ENCODE assay signal across 8 mouse cellular contexts in the genomic region with DNA sequence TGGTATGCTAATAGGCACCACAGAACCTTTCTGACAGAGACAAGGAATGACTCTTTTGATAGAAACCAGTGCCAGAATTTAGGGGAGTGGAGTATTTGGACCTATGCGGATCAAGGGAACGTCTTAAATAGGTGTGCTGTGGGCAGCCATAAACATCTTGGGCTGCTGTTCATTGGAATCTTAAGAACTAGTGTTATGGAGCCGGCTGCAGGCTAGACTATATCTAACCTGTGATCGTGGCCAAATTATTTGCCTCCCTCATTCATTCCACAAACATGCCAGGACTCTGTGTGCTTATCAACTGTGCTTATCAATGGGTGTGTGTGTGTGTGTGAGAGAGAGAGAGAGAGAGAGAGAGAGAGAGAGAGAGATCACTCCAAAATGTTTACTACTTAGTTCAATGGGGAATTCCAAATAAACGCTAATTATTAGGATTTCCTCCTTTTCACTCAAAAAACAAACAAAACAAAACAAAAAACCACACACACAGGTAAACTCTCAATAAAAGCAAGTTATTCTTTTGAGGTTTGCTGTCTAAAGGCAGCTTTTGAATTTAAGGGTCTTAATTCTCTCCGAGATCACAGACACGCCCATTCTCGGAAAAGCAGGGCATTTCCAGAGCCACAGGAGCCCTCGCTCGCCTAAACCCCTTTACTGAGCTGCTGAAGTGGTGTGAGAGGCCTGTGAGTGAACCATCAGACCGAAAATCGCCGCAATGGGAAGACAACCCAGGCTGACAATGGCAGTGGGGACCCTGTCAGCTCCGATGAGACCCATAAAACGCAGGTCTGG. TPM values are rescaled to one million over a fixed set of nuclear protein-coding genes. Genes with fewer than 3 reads are reported as not detected.
DNase-seq lines count a peak whose midpoint lies in the region; ATAC-seq and TF ChIP-seq lines count a peak whose summit lies in the region.

No protein-coding gene starts in this region.

- peak overlapping the region; percentile 92 for H3K9ac ChIP-seq in heart, adult 2 months (ENCODE audit: low read depth, low read length)
- H3K9ac ChIP-seq in heart, postnatal 0 days (replicated peaks; ENCODE audit: low read depth, low read length), result peak overlapping the region; percentile 97

- peak; percentile 26; the same call in 1 of the 2 replicates for ATAC-seq in heart, postnatal 0 days (ENCODE audit: insufficient read depth, low read depth)
- no peak for ATAC-seq in frontal cortex, adult (ENCODE audit: low TSS enrichment)

- peak overlapping the region; percentile 99 for H3K27ac ChIP-seq in heart, adult 2 months
- peak overlapping the region; percentile 100 for H3K27ac ChIP-seq in heart, postnatal 0 days (ENCODE audit: low read depth)

- intact Hi-C loops in heart, adult 2 months (cut with DNase I), result loop anchor here (2.0 kb wide), 2 partner anchors 15 to 211 kb away; partner anchors contain the start of genes Efhb and Sgo1
- intact Hi-C loops in heart, postnatal 14 days (cut with DNase I), result loop anchor here (5.0 kb wide), 2 partner anchors 89 to 209 kb away; partner anchors contain the start of genes Kat2b and Sgo1

- H3K27me3 ChIP-seq in heart, adult 2 months (ENCODE audit: control insufficient read depth, insufficient read depth, low read length), result no peaks in the 10 kb centered on the region
- no peaks in the 10 kb centered on the region for H3K27me3 ChIP-seq in heart, postnatal 0 days (ENCODE audit: control insufficient read depth, insufficient read depth, low read length)

- DNase-seq in heart, adult 2 months, result no peak
- no peak for DNase-seq in heart, postnatal 14 days
- DNase-seq in NIH3T3 (ENCODE audit: low read depth), result peak; percentile 36
- peak; percentile 22 for DNase-seq in heart, postnatal 0 days (ENCODE audit: low spot score)
- peak; percentile 11 for DNase-seq in lung, postnatal 25 days (ENCODE audit: low spot score)
- no peak for DNase-seq in cerebellum, postnatal 14 days
- no peak for DNase-seq in frontal cortex, postnatal 10 days (ENCODE audit: low spot score in 2 of 2)

- no peaks in the 10 kb centered on the region for H3K9me3 ChIP-seq in heart, postnatal 0 days (replicated peaks; ENCODE audit: control insufficient read depth, low read length)

- peak overlapping the region; percentile 91 for H3K4me2 ChIP-seq in heart, postnatal 0 days (ENCODE audit: low read depth, low read length)

- H3K4me3 ChIP-seq in heart, adult 2 months, result peak overlapping the region; percentile 97
- peak overlapping the region; percentile 97 for H3K4me3 ChIP-seq in heart, postnatal 0 days (ENCODE audit: low read depth, low read length)

- no peaks in the 10 kb centered on the region; the same call in none of the 2 replicates for H3K79me2 ChIP-seq in heart, adult 2 months (replicated peaks; ENCODE audit: control insufficient read depth, insufficient read depth, low read length)

- no peak for TF ChIP-seq CTCF in heart, adult 2 months (IDR thresholded peaks at IDR 0.05)
- TF ChIP-seq CTCF in heart, postnatal 0 days (IDR thresholded peaks at IDR 0.05; ENCODE audit: low read depth), result no peak

- peaks cover 7% of the 10 kb centered on the region for H3K4me1 ChIP-seq in heart, adult 2 months (ENCODE audit: control insufficient read depth, insufficient read depth, low read length)
- H3K4me1 ChIP-seq in heart, postnatal 0 days (ENCODE audit: control insufficient read depth, insufficient read depth), result peaks cover 15% of the 10 kb centered on the region

- 7% methylated on average over 15 of the region's 15 CpGs for WGBS in heart, adult 2 months
- 5% methylated on average over 15 of the region's 15 CpGs for WGBS in heart, postnatal 0 days

- TF ChIP-seq EP300 in heart, adult 2 months (IDR thresholded peaks at IDR 0.05; ENCODE audit: insufficient read depth, low read depth, low read length), result no peak
- TF ChIP-seq EP300 in heart, postnatal 0 days (IDR thresholded peaks at IDR 0.05; ENCODE audit: low read depth), result no peak

- peaks cover 15% of the 10 kb centered on the region for H3K36me3 ChIP-seq in heart, adult 2 months (ENCODE audit: control insufficient read depth, insufficient read depth, low read length)
- H3K36me3 ChIP-seq in heart, postnatal 0 days (replicated peaks; ENCODE audit: control insufficient read depth, insufficient read depth, low read length), result no peaks in the 10 kb centered on the region

- no peak for TF ChIP-seq POLR2A in heart, adult 2 months (IDR thresholded peaks at IDR 0.05; ENCODE audit: insufficient read depth, low read depth, low read length)

RNA-seq across cellular contexts. Expression of gene Rab5a, which starts 0.8 kb away (rescaled TPM):
- total RNA-seq in heart, adult 2 months (2021), result 10 to 100 TPM; 48.5 to 55.5 TPM
- polyA plus RNA-seq in heart, adult 2 months (2012; rRNA removed), result 10.9 and 20.3 TPM in 2 replicates
- total RNA-seq in heart, postnatal 14 days (2021), result 10 to 100 TPM; 57.1 to 58.6 TPM
- 40.5 and 62.6 TPM in 2 replicates for total RNA-seq in heart, postnatal 0 days (2014; rRNA removed; ENCODE audit: low replicate concordance)
- 56.6 and 58.1 TPM in 2 replicates for polyA plus RNA-seq in heart, postnatal 0 days (2015; fragmentation: Nextera tagmentation; extraction: Ambion mirVana)

RNA-seq across cellular contexts. Expression of gene Efhb, which starts 15.1 kb away (rescaled TPM):
- under 1 TPM; 0.10 to 0.16 TPM for total RNA-seq in heart, adult 2 months (2021)
- polyA plus RNA-seq in heart, adult 2 months (2012; rRNA removed), result 0.10 and 0.12 TPM in 2 replicates
- total RNA-seq in heart, postnatal 14 days (2021), result under 1 TPM; 0.20 to 0.33 TPM
- 0.12 TPM in 1 of 2 replicates, not detected in the other for total RNA-seq in heart, postnatal 0 days (2014; rRNA removed; ENCODE audit: low replicate concordance)
- 0.18 and 0.27 TPM in 2 replicates for polyA plus RNA-seq in heart, postnatal 0 days (2015; fragmentation: Nextera tagmentation; extraction: Ambion mirVana)

Comparison
In these comparisons a context has a peak if more than half of its experiments do, and no peak if none do; other contexts are left out.
1. DNase-seq: peak in NIH3T3 (single experiment), heart, postnatal 0 days (single experiment) and lung, postnatal 25 days (single experiment); none in heart, adult 2 months (0 of 2), heart, postnatal 14 days (0 of 2), cerebellum, postnatal 14 days (0 of 2) and frontal cortex, postnatal 10 days (0 of 2).